Mouse (Mus musculus) CH12.LX (cell line): Measurements from ENCODE around the gene Jagn1.

Experiments used
- CTCF ChIP-seq, 2 experiments: IDR thresholded peaks in 1 of 2; conservative IDR thresholded peaks in 1 of 2; 2 replicates each; pipeline ENCODE4 v1.5.1; 2011 to 2012; ENCODE audit warnings: low read depth in 2 of 2, low read length in 2 of 2, improper control_type of control experiment in 1 of 2, inconsistent platforms in 1 of 2, mild to moderate bottlenecking in 1 of 2, moderate library complexity in 1 of 2
- NRF1 ChIP-seq: IDR thresholded peaks from 2 replicates; pipeline ENCODE4 v1.6.1; 2014; ENCODE audit warnings: low read depth, mild to moderate bottlenecking, inconsistent platforms, low read length, improper control_type of control experiment, moderate library complexity

DNA sequence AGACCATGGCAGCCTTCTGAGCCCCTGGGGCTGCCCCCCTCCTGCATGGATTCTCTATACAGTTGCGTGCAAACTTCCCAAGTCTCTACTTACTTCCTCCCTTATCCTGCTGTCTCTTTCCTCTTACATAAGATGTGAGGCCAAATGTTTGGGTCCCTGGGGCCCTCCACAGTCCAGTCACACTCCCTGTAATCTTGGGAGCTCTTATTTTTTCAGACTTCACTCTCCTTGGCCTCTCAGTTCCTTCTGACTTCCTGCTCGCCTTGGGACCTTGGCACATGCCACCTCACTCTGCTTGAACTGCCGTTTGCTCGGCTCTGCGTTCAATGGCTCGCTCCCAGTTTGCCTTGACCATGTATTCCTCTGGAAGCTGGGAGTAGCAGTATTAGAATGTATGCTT, 48.4 kb upstream of the Jagn1 start:
- TF ChIP-seq NRF1 (no peak), CTCF (conservative IDR thresholded peaks at IDR 0.05 in 1 of 2, IDR thresholded peaks at IDR 0.05 in 1 of 2; ENCODE audit: low read depth in 2 of 2, low read length in 2 of 2) (no peak)
